Mouse (Mus musculus) intestine, embryonic 16.5 days (tissue): ENCODE measurements around the gene Raver2. TPM values are rescaled to one million over a fixed set of nuclear protein-coding genes. Genes with fewer than 3 reads are reported as not detected.

Experiments used
- ATAC-seq: fragments of 200-750 bp; cut with Nextera tagmentation; 2 replicates; pipeline ENCODE4 v1.8.0; 2017; ENCODE audit warnings: moderate TSS enrichment, moderate library complexity
- H3K27ac ChIP-seq: fragments of 300-500 bp; sonication (generic); 2 replicates; pipeline ENCODE4 v1.5.1; 2014; ENCODE audit warnings: mild to moderate bottlenecking, low read length
- H3K27me3 ChIP-seq: fragments of 300-500 bp; sonication (generic); replicated peaks from 2 replicates; pipeline ENCODE4 v1.6.1; 2014; ENCODE audit warnings: low read length, control low read depth, mixed read lengths; ENCODE audit not compliant: control insufficient read depth, insufficient read depth
- H3K36me3 ChIP-seq: fragments of 300-500 bp; sonication (generic); 2 replicates; pipeline ENCODE4 v1.6.1; 2014; ENCODE audit warnings: low read length, control low read depth; ENCODE audit not compliant: control insufficient read depth, insufficient read depth
- H3K4me1 ChIP-seq: fragments of 300-500 bp; sonication (generic); 2 replicates; pipeline ENCODE4 v1.6.1; 2014; ENCODE audit warnings: low read length, control low read depth, mixed read lengths; ENCODE audit not compliant: control insufficient read depth, insufficient read depth
- H3K4me2 ChIP-seq: fragments of 300-500 bp; sonication (generic); 2 replicates; pipeline ENCODE4 v1.6.1; 2014; ENCODE audit warnings: low read depth, low read length, control low read depth
- H3K4me3 ChIP-seq: fragments of 300-500 bp; sonication (generic); 2 replicates; pipeline ENCODE4 v1.5.1; 2014; ENCODE audit warnings: mild to moderate bottlenecking, low read length
- H3K9ac ChIP-seq: fragments of 300-500 bp; sonication (generic); 2 replicates; pipeline ENCODE4 v1.6.1; 2014; ENCODE audit warnings: low read depth, low read length
- H3K9me3 ChIP-seq: fragments of 300-500 bp; sonication (generic); 2 replicates; pipeline ENCODE4 v1.6.1; 2016; ENCODE audit warnings: low read length, control low read depth; ENCODE audit not compliant: control insufficient read depth
- WGBS: fragments of 180-500 bp; shearing (Covaris S2); extraction: QIAGEN DNeasy Blood & Tissue Kit; methylation state at CpG from one replicate; pipeline ENCODE4 v1.1.7; 2014; 5-methylcytosine and 5-hydroxymethylcytosine counted together
- polyA plus RNA-seq: library from polyadenylated mRNA; unstranded; fragments of >200 nt; fragmentation: Nextera tagmentation; extraction: Ambion mirVana; gene quantifications from 2 replicates; pipeline ENCODE4 v1.2.1, GENCODE M21; 2015

The Raver2 gene
- polyA plus RNA-seq, 1 experiment from 2014 or later, result 4.6 TPM

GRCm38 (mm10) chr4:101194170-101194569 is 125.4 kb downstream of the Raver2 start:
- Histone ChIP-seq H3K36me3 (no peaks in the 10 kb centered on the region), H3K4me3 (no peak overlapping the region), H3K27ac (no peak overlapping the region), H3K9ac (no peak overlapping the region), H3K4me1 (peaks cover 29% of the 10 kb centered on the region), H3K9me3 (no peaks in the 10 kb centered on the region), H3K27me3 (no peaks in the 10 kb centered on the region), H3K4me2 (no peak overlapping the region)
- WGBS, result 76% methylated on average over 1 of the region's 1 CpGs
- no peak for ATAC-seq

- Histone ChIP-seq H3K27me3 (no peaks in the 10 kb centered on the region), H3K4me3 (no peak overlapping the region), H3K4me1 (peaks cover 26% of the 10 kb centered on the region), H3K36me3 (no peaks in the 10 kb centered on the region), H3K9ac (no peak overlapping the region), H3K27ac (no peak overlapping the region), H3K4me2 (no peak overlapping the region), H3K9me3 (no peaks in the 10 kb centered on the region)
- WGBS, result 71% methylated on average over 2 of the region's 2 CpGs
- no peak for ATAC-seq
These were observed 127.6 kb downstream of the Raver2 start for GRCm38 (mm10) chr4:101196407-101196806.

- ATAC-seq, result no peak
- Histone ChIP-seq H3K36me3 (no peaks in the 10 kb centered on the region), H3K4me2 (no peak overlapping the region), H3K27ac (no peak overlapping the region), H3K9me3 (no peaks in the 10 kb centered on the region), H3K27me3 (no peaks in the 10 kb centered on the region), H3K4me3 (no peak overlapping the region), H3K9ac (no peak overlapping the region), H3K4me1 (peaks cover 23% of the 10 kb centered on the region)
- WGBS, result 50% methylated on average over 9 of the region's 9 CpGs
These were observed 128.8 kb downstream of the Raver2 start for GRCm38 (mm10) chr4:101197421-101198170.

- ATAC-seq, result 0 out of 2 replicates have a peak, but pooled peaks have one; percentile 21
- 26% methylated on average over 2 of the region's 2 CpGs for WGBS
These were observed 129.6 kb downstream of the Raver2 start for GRCm38 (mm10) chr4:101198333-101198732.

GRCm38 (mm10) chr4:101199433-101200081 is 130.8 kb downstream of the Raver2 start:
- Histone ChIP-seq H3K4me3 (no peak overlapping the region), H3K27me3 (no peaks in the 10 kb centered on the region), H3K4me2 (no peak overlapping the region), H3K9ac (no peak overlapping the region), H3K9me3 (no peaks in the 10 kb centered on the region), H3K4me1 (peaks cover 25% of the 10 kb centered on the region), H3K27ac (no peak overlapping the region), H3K36me3 (no peaks in the 10 kb centered on the region)
- 92% methylated on average over 8 of the region's 8 CpGs for WGBS
- ATAC-seq, result no peak

More at GRCm38 (mm10) chr4:101198333-101198732, 129.6 kb downstream of the Raver2 start:
- Histone ChIP-seq H3K27me3 (no peaks in the 10 kb centered on the region), H3K27ac (no peak overlapping the region), H3K4me3 (no peak overlapping the region), H3K9ac (no peak overlapping the region), H3K4me1 (peaks cover 25% of the 10 kb centered on the region), H3K9me3 (no peaks in the 10 kb centered on the region), H3K36me3 (no peaks in the 10 kb centered on the region), H3K4me2 (no peak overlapping the region)

Other genes with a start within 250 kb of the Raver2 start
- not detected in 2 replicates for gene Gm10577, start 48.3 kb upstream of the Raver2 start, polyA plus RNA-seq
- gene Jak1, start 196.3 kb downstream of the Raver2 start, polyA plus RNA-seq, result 66.7 and 67.9 TPM in 2 replicates